Mouse (Mus musculus) gastrocnemius, adult 2 months (tissue): ENCODE measurements at regions not wholly inside any gene's neighbourhood (a gene's known extent, or its start where the extent isn't known, plus 50 kb on each side); places are given as distances from the start of the nearest gene placed in this dataset.

Source experiments
- DNase-seq: peaks from one replicate; pipeline ENCODE4 v3.0.0; 2022
- H3K27ac ChIP-seq: fragments of 200-600 bp; 2 replicates; pipeline ENCODE4 v1.8.1; 2022; ENCODE audit warnings: mild to moderate bottlenecking
- H3K4me3 ChIP-seq: fragments of 200-600 bp; 2 replicates; pipeline ENCODE4 v1.8.1; 2022; ENCODE audit warnings: mild to moderate bottlenecking, moderate library complexity
- CTCF ChIP-seq: fragments of 200-600 bp; IDR thresholded peaks from 2 replicates; pipeline ENCODE4 v1.8.1; 2022; ENCODE audit warnings: antibody characterized with exemption, mild to moderate bottlenecking, moderate library complexity
- intact Hi-C: fragments of 180-260 bp; cut with DNase I; formaldehyde crosslinking; loops from one replicate; pipeline ENCODE4 v1.15.1; 2025

GRCm38 (mm10) chr11:65372309-65372811 is 102.6 kb upstream of the Myocd start:
- DNase-seq = no peak
- no peak overlapping the region for H3K27ac ChIP-seq
- no peak overlapping the region for H3K4me3 ChIP-seq
- intact Hi-C loops = no loop called here
- no peak for TF ChIP-seq CTCF

- intact Hi-C loops = no loop called here
- no peak for TF ChIP-seq CTCF
- Histone ChIP-seq H3K4me3 (no peak overlapping the region), H3K27ac (no peak overlapping the region)
- DNase-seq = no peak
These were observed 98.0 kb upstream of the Myocd start for GRCm38 (mm10) chr11:65367825-65368224.

GRCm38 (mm10) chr11:65366677-65367370 is 97.0 kb upstream of the Myocd start:
- H3K4me3 ChIP-seq = no peak overlapping the region
- no peak for DNase-seq
- no peak for TF ChIP-seq CTCF
- H3K27ac ChIP-seq = peak overlapping the region; percentile 0; the same call in 1 of the 2 replicates
- intact Hi-C loops = no loop called here

- peak overlapping the region; percentile 51; the same call in 1 of the 2 replicates for H3K27ac ChIP-seq
- no peak for DNase-seq
- no peak for TF ChIP-seq CTCF
- H3K4me3 ChIP-seq = peak overlapping the region; percentile 7; the same call in 1 of the 2 replicates
- intact Hi-C loops = no loop called here
These were observed 96.2 kb upstream of the Myocd start for GRCm38 (mm10) chr11:65365751-65366559.

GRCm38 (mm10) chr11:65364910-65365309 is 95.1 kb upstream of the Myocd start:
- H3K4me3 ChIP-seq = no peak overlapping the region
- no peak for DNase-seq
- TF ChIP-seq CTCF = no peak
- intact Hi-C loops = no loop called here
- no peak overlapping the region for H3K27ac ChIP-seq

- intact Hi-C loops = no loop called here
- no peak for TF ChIP-seq CTCF
- no peak for DNase-seq
- no peak overlapping the region for H3K27ac ChIP-seq
- no peak overlapping the region for H3K4me3 ChIP-seq
These were observed 94.1 kb upstream of the Myocd start for GRCm38 (mm10) chr11:65363846-65364245.

- no peak overlapping the region for H3K4me3 ChIP-seq
- no peak for DNase-seq
- H3K27ac ChIP-seq = no peak overlapping the region
- intact Hi-C loops = no loop called here
- no peak for TF ChIP-seq CTCF
These were observed 90.9 kb upstream of the Myocd start for GRCm38 (mm10) chr11:65360729-65361128.

GRCm38 (mm10) chr11:65358908-65359307 is 89.1 kb upstream of the Myocd start:
- intact Hi-C loops = no loop called here
- H3K27ac ChIP-seq = no peak overlapping the region
- no peak overlapping the region for H3K4me3 ChIP-seq
- no peak for DNase-seq
- no peak for TF ChIP-seq CTCF

GRCm38 (mm10) chr11:65352516-65352915 is 82.7 kb upstream of the Myocd start:
- no peak overlapping the region for H3K4me3 ChIP-seq
- no peak for DNase-seq
- intact Hi-C loops = no loop called here
- no peak overlapping the region for H3K27ac ChIP-seq
- no peak for TF ChIP-seq CTCF

- Histone ChIP-seq H3K4me3 (no peak overlapping the region), H3K27ac (no peak overlapping the region)
- TF ChIP-seq CTCF = 0 out of 2 replicates have a peak, but pooled peaks have one; percentile 3
- no peak for DNase-seq
- intact Hi-C loops = no loop called here
These were observed 79.2 kb upstream of the Myocd start for GRCm38 (mm10) chr11:65349013-65349412.

- no peak for DNase-seq
- TF ChIP-seq CTCF = peak; percentile 7; the same call in 1 of the 2 replicates
- intact Hi-C loops = no loop called here
- no peak overlapping the region for H3K27ac ChIP-seq
- H3K4me3 ChIP-seq = no peak overlapping the region
These were observed 72.1 kb upstream of the Myocd start for GRCm38 (mm10) chr11:65341683-65342440.

- TF ChIP-seq CTCF = no peak
- Histone ChIP-seq H3K4me3 (no peak overlapping the region), H3K27ac (no peak overlapping the region)
- intact Hi-C loops = no loop called here
- DNase-seq = no peak
These were observed 64.5 kb upstream of the Myocd start for GRCm38 (mm10) chr11:65334286-65334685.

GRCm38 (mm10) chr11:65333101-65333500 is 63.3 kb upstream of the Myocd start:
- Histone ChIP-seq H3K27ac (no peak overlapping the region), H3K4me3 (no peak overlapping the region)
- intact Hi-C loops = no loop called here
- no peak for TF ChIP-seq CTCF
- no peak for DNase-seq
